Mouse (Mus musculus) lung, embryonic 14.5 days (tissue): ENCODE measurements around the gene Mrps11. TPM values are rescaled to one million over a fixed set of nuclear protein-coding genes. Genes with fewer than 3 reads are reported as not detected.

Source experiments
- ATAC-seq: fragments of 200-750 bp; cut with Nextera tagmentation; 2 replicates; pipeline ENCODE4 v1.8.0; 2017; ENCODE audit warnings: mild to moderate bottlenecking, moderate TSS enrichment, moderate library complexity; ENCODE audit not compliant: insufficient read depth
- DNase-seq: peaks from one replicate; pipeline ENCODE4 v3.0.0-alpha.2; 2015
- H3K27ac ChIP-seq: fragments of 300-500 bp; sonication (generic); 2 replicates; pipeline ENCODE4 v1.5.1; 2014; ENCODE audit warnings: low read depth, mild to moderate bottlenecking, moderate library complexity
- H3K27me3 ChIP-seq: fragments of 300-500 bp; sonication (generic); 2 replicates; pipeline ENCODE4 v1.6.1; 2014; ENCODE audit warnings: low read length, control low read depth; ENCODE audit not compliant: insufficient read depth
- H3K36me3 ChIP-seq: fragments of 300-500 bp; sonication (generic); 2 replicates; pipeline ENCODE4 v1.6.1; 2014; ENCODE audit warnings: control low read depth; ENCODE audit not compliant: insufficient read depth
- H3K4me1 ChIP-seq: fragments of 300-500 bp; sonication (generic); 2 replicates; pipeline ENCODE4 v1.6.1; 2014; ENCODE audit warnings: antibody characterized with exemption, control low read depth; ENCODE audit not compliant: insufficient read depth
- H3K4me2 ChIP-seq: fragments of 300-500 bp; sonication (generic); 2 replicates; pipeline ENCODE4 v1.6.1; 2014; ENCODE audit warnings: mild to moderate bottlenecking
- H3K4me3 ChIP-seq: fragments of 300-500 bp; sonication (generic); 2 replicates; pipeline ENCODE4 v1.5.1; 2014; ENCODE audit warnings: low read depth, low read length
- H3K9ac ChIP-seq: fragments of 300-500 bp; sonication (generic); 2 replicates; pipeline ENCODE4 v1.6.1; 2014
- H3K9me3 ChIP-seq: fragments of 300-500 bp; sonication (generic); 2 replicates; pipeline ENCODE4 v1.6.1; 2016; ENCODE audit warnings: low read depth, low read length, control low read depth
- CTCF ChIP-seq: IDR thresholded peaks from 2 replicates; pipeline ENCODE4 v1.5.1; 2016; ENCODE audit warnings: antibody characterized with exemption, low read depth
- WGBS: fragments of 180-500 bp; shearing (Covaris S2); extraction: QIAGEN DNeasy Blood & Tissue Kit; methylation state at CpG from one replicate; pipeline ENCODE4 v1.1.7; 2014; 5-methylcytosine and 5-hydroxymethylcytosine counted together
- polyA plus RNA-seq: library from polyadenylated mRNA; unstranded; fragments of >200 nt; fragmentation: Nextera tagmentation; extraction: Ambion mirVana; gene quantifications from 2 replicates; pipeline ENCODE4 v1.2.1, GENCODE M21; 2014

The Mrps11 gene
- polyA plus RNA-seq, 1 experiment from 2014 or later: 77.6 TPM

DNA sequence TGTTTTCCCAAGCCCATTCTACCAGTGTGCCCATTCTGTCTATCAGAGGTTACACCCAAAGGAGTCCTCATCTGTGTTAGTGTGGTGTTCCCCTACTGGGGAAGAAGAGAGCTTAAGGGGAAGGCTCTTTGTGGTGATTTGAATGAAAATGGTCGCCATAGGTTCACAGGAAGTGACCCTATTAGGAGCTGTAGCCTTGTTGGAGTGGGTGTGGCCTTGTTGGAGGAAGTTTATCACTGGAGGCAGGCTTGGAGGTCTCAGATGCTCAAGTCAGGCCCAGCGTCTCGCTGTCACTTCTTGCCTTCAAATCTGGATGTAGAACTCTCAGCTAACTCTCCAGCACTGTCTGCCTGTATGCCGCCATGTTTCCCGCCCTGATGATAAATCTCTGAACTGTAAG, 12.0 kb upstream of the Mrps11 start:
- ATAC-seq (no peak), DNase-seq (no peak)
- H3K27ac ChIP-seq: no peak overlapping the region
- no peaks in the 10 kb centered on the region for H3K27me3 ChIP-seq
- WGBS: 84% methylated on average over 5 of the region's 5 CpGs
- no peak overlapping the region for H3K4me3 ChIP-seq
- H3K9me3 ChIP-seq: no peaks in the 10 kb centered on the region
- H3K9ac ChIP-seq: no peak overlapping the region
- H3K36me3 ChIP-seq: peaks cover 31% of the 10 kb centered on the region
- no peak for TF ChIP-seq CTCF
- H3K4me1 ChIP-seq: peaks cover 4% of the 10 kb centered on the region
- H3K4me2 ChIP-seq: no peak overlapping the region

GRCm38 (mm10) chr7:78778741-78779140, 4.2 kb upstream of the Mrps11 start:
- no peak for DNase-seq
- no peak for ATAC-seq
- no peak overlapping the region for H3K4me2 ChIP-seq
- TF ChIP-seq CTCF: no peak
- H3K9me3 ChIP-seq: no peaks in the 10 kb centered on the region
- no peaks in the 10 kb centered on the region for H3K27me3 ChIP-seq
- H3K4me1 ChIP-seq: peaks cover 4% of the 10 kb centered on the region
- peaks cover 58% of the 10 kb centered on the region for H3K36me3 ChIP-seq
- H3K4me3 ChIP-seq: no peak overlapping the region
- WGBS: 84% methylated on average over 5 of the region's 5 CpGs
- no peak overlapping the region for H3K9ac ChIP-seq
- H3K27ac ChIP-seq: no peak overlapping the region

GRCm38 (mm10) chr7:78785906-78786305, 3.0 kb downstream of the Mrps11 start:
- Histone ChIP-seq H3K36me3 (peaks cover 30% of the 10 kb centered on the region), H3K9me3 (no peaks in the 10 kb centered on the region), H3K27ac (no peak overlapping the region), H3K27me3 (no peaks in the 10 kb centered on the region), H3K4me2 (no peak overlapping the region), H3K4me3 (no peak overlapping the region), H3K9ac (no peak overlapping the region), H3K4me1 (peaks cover 4% of the 10 kb centered on the region)
- DNase-seq (no peak), ATAC-seq (no peak)
- TF ChIP-seq CTCF: no peak
- 63% methylated on average over 5 of the region's 5 CpGs for WGBS

DNA sequence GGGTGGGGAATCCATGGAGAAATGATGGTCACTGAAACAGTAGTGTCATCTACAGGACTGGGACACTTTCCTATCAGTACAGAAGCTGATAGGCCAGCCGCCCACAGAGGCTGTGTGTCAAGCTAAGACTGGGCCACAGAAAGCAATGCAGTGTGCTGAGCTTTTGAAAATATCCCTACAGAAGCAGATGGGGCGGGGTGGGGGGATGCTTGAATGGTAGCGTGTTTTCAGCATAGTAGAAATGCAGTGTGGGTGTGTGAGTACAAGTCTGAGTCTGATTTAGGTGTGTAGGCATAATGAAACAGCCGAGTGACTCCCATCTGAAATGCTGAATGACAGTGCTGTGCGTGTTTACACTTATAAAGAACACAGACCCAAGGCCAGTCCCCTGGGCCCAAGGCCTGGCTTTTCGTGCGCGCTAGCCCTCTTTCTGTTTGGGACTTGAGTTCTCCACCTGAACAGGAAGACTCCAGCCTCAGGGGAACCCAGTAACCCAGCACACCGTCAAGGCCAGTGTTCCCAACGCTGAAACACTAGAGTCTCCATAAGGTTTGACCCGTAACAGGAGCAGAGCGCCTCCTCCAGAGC, 5.0 kb downstream of the Mrps11 start:
- DNase-seq (no peak), ATAC-seq (no peak)
- 89% methylated on average over 12 of the region's 12 CpGs for WGBS
- no peak overlapping the region for H3K4me3 ChIP-seq
- H3K36me3 ChIP-seq: peaks cover 46% of the 10 kb centered on the region
- no peaks in the 10 kb centered on the region for H3K4me1 ChIP-seq
- no peak overlapping the region for H3K27ac ChIP-seq
- H3K27me3 ChIP-seq: no peaks in the 10 kb centered on the region
- H3K4me2 ChIP-seq: no peak overlapping the region
- H3K9ac ChIP-seq: no peak overlapping the region
- TF ChIP-seq CTCF: no peak
- no peaks in the 10 kb centered on the region for H3K9me3 ChIP-seq

- Histone ChIP-seq H3K4me3 (no peak overlapping the region), H3K36me3 (peaks cover 40% of the 10 kb centered on the region)
- WGBS: 86% methylated on average over 15 of the region's 15 CpGs
Observed at GRCm38 (mm10) chr7:78791359-78792222, 8.7 kb downstream of the Mrps11 start.

DNA sequence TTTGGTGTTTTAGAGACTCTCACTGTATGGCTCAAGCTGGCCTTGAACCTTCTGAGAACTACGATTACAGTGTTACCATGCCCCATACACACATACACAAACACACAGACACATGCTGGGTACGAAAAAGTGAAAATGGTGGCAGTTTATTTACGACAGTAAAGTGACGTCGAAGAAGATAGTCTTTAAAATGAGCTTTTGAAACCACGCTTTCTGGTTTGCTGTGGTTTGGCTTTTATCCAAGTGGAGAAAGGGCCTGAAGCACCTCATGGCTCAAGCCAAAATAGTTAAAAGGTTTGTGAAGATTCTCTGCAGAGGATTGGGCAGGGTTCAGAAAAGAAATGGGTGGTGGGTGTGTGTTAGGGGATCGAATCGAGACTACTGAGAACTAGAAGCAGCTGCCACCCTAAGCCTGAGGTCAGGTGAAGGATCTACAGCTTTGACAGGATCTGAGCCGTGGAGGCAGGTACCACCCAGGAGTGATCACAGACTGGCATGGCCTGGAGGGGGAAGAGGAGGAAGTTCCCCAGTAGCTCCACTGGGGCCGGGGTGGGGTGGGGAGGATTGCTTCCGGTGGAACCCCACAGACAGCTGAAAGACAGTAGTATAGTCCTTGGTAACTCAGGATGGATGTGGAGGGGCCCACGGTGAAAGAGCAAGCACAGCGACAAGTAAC, 11.1 kb downstream of the Mrps11 start:
- Histone ChIP-seq H3K27ac (no peak overlapping the region), H3K27me3 (no peaks in the 10 kb centered on the region), H3K4me3 (no peak overlapping the region), H3K9ac (no peak overlapping the region), H3K4me1 (no peaks in the 10 kb centered on the region), H3K9me3 (no peaks in the 10 kb centered on the region), H3K4me2 (no peak overlapping the region), H3K36me3 (peaks cover 34% of the 10 kb centered on the region)
- no peak for ATAC-seq
- WGBS: 74% methylated on average over 13 of the region's 13 CpGs
- no peak for DNase-seq
- TF ChIP-seq CTCF: no peak

More at GRCm38 (mm10) chr7:78791359-78792222, 8.7 kb downstream of the Mrps11 start:
- ATAC-seq (peak; percentile 40; the same call in 1 of the 2 replicates), DNase-seq (peak; percentile 81)
- no peak overlapping the region for H3K4me2 ChIP-seq
- no peaks in the 10 kb centered on the region for H3K27me3 ChIP-seq
- no peaks in the 10 kb centered on the region for H3K9me3 ChIP-seq
- no peaks in the 10 kb centered on the region for H3K4me1 ChIP-seq
- H3K27ac ChIP-seq: no peak overlapping the region
- peak; percentile 88 for TF ChIP-seq CTCF
- no peak overlapping the region for H3K9ac ChIP-seq

GRCm38 (mm10) chr7:78794571-78795092, 11.7 kb downstream of the Mrps11 start:
- H3K4me1 ChIP-seq: no peaks in the 10 kb centered on the region
- no peak overlapping the region for H3K27ac ChIP-seq
- TF ChIP-seq CTCF: no peak
- H3K9me3 ChIP-seq: no peaks in the 10 kb centered on the region
- H3K27me3 ChIP-seq: no peaks in the 10 kb centered on the region
- 55% methylated on average over 6 of the region's 6 CpGs for WGBS
- no peak overlapping the region for H3K4me2 ChIP-seq
- no peak overlapping the region for H3K4me3 ChIP-seq
- DNase-seq (no peak), ATAC-seq (no peak)
- peaks cover 30% of the 10 kb centered on the region for H3K36me3 ChIP-seq
- no peak overlapping the region for H3K9ac ChIP-seq
